Mouse (Mus musculus) testis, adult 2 months (tissue): ENCODE results near the gene Mettl16.

Experiments
- CTCF ChIP-seq: fragments of 200-500 bp; IDR thresholded peaks from 2 replicates; pipeline ENCODE4 v1.5.1; 2012; ENCODE audit warnings: low read depth, mild to moderate bottlenecking, inconsistent platforms, low read length, moderate library complexity; ENCODE audit not compliant: control insufficient read depth, insufficient read depth, insufficient replicate concordance
- POLR2A ChIP-seq: fragments of 200-500 bp; IDR thresholded peaks from 2 replicates; pipeline ENCODE4 v1.6.1; 2012; ENCODE audit warnings: low read depth, mild to moderate bottlenecking, inconsistent platforms, low read length, moderate library complexity; ENCODE audit not compliant: control insufficient read depth

DNA sequence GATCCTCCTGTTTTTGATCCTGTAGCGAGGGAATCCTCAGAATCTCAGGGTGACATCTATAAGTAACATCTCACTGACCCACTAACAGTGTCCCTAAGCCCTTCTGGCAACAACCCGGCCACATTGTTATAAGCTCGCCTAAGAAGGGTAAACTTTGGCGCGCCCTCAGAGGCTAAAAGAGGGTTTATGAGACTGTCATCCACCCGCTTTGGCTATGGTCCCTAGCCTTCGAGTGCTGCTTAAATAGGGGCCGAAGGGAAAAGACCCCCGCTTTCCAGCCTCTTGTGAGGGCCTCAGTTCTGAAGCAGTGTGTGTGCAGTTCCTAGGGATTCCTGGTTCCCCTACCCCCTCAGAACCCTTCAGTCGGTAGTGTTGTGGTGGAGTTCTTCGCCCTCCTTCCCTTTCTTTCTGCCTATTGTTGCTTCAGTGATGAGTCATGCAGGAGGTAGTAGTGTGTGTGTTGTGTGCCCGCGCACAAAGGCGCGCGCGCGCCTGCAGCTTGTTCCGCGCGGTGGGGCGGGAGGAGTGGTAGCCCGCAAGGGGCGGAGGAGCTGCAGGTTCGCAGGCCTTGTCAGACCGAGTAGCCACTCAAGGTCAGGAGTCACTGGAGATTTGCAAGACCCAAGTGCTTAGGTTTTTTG, 62.0 kb downstream of the Mettl16 start:
- TF ChIP-seq POLR2A (no peak), CTCF (no peak)
